Mouse (Mus musculus): Measurements from ENCODE around the gene Aldh1b1. TPM values are rescaled to one million over a fixed set of nuclear protein-coding genes. Genes with fewer than 3 reads are reported as not detected.

Aldh1b1 gene
- polyA plus RNA-seq, 1 experiment from 2014 or later, result 2.5 TPM

GRCm38 (mm10) chr4:45821995-45822394 lies 23.2 kb downstream of the Aldh1b1 start:
- no peaks in the 10 kb centered on the region for H3K36me3 ChIP-seq
- no peaks in the 10 kb centered on the region for H3K9me3 ChIP-seq (replicated peaks)
- no peak overlapping the region for H3K27ac ChIP-seq
- no peak for DNase-seq (ENCODE audit: low spot score)
- WGBS, result 20% methylated on average over 3 of the region's 3 CpGs
- H3K4me1 ChIP-seq, result peaks cover 81% of the 10 kb centered on the region
- no peak overlapping the region for H3K4me3 ChIP-seq
- H3K27me3 ChIP-seq (ENCODE audit: low read depth, poor library complexity, severe bottlenecking), result peaks cover 61% of the 10 kb centered on the region

DNA sequence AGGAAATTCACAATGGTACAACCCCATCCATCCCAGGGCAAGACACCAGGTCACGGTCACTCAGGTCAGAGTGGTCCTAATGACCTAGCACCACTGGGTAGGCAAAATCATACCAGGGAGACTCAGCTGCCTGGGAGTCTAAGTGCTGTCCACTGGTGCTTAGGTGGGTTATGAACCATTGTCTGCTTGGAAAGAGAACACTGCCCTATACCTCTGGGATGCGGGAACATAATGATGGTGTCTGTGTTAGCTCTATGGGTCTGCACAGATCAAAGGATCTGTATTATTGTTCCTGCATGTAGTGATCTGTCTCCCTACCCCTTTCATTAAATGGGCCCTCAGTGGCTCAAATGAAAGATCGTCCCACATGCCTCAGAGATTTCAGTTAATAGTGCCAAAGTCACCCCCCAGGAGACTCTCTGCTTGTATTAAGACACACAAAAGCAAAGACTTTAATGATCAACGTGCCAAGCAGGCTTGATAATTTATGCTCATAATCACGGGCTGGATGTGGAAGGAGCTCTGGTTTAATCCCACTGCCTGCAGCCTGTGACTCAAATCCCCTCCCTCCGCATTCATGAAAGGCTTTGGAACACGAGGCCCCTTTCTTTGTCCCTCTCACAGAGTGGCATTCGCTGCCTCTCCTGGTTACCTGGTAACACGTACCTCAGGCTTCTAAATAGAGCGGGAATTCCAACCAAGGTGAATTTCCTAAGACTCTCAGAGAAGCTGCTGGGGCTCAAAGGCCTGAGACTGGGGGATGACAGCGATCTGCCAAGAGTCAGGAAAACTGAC lies 24.2 kb downstream of the Aldh1b1 start:
- Histone ChIP-seq H3K27me3 (ENCODE audit: low read depth, poor library complexity, severe bottlenecking) (peaks cover 71% of the 10 kb centered on the region), H3K27ac (peak overlapping the region; percentile 38; the same call in 1 of the 2 replicates), H3K4me1 (peaks cover 80% of the 10 kb centered on the region), H3K4me3 (no peak overlapping the region), H3K9me3 (replicated peaks) (no peaks in the 10 kb centered on the region), H3K36me3 (no peaks in the 10 kb centered on the region)
- 27% methylated on average over 11 of the region's 11 CpGs for WGBS
- DNase-seq (ENCODE audit: low spot score), result no peak

DNA sequence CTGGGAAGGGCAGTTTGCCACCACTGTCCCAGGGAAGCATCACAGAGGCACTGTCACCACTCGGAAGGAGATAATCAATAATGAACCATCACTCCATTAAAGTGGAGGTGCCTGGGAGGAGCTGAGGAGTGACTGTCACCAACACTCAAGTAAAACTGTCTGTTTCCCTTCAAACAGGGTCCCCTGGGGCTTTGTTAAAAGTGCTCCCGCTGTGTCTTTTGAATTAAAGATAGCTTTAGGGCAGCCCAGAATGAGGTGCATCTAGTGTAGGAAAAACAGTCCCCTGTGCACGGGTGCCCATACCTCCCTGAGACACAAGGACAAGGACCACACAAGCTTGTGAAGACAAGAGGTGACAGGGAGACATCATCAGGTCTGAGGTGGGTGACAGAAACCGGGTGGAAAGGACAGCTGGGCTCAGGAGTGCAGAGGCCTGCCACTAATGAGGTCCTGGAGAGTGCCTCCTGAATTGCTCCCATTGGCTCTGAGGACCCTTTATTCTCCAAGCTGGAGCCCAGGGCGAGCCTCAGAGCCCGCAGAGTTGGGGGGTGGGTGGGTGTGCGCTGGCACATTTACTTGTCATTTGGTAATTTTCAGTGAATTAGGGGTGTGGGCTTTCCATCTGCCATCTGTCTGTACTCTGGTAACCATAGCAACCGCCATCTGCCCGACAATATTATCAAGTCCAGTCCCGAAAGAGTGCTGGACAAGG lies 25.4 kb downstream of the Aldh1b1 start:
- DNase-seq (ENCODE audit: low spot score), result peak; percentile 58
- H3K27me3 ChIP-seq (ENCODE audit: low read depth, poor library complexity, severe bottlenecking), result peaks cover 83% of the 10 kb centered on the region
- H3K4me1 ChIP-seq, result peaks cover 68% of the 10 kb centered on the region
- no peak overlapping the region for H3K27ac ChIP-seq
- H3K4me3 ChIP-seq, result no peak overlapping the region
- 4% methylated on average over 10 of the region's 10 CpGs for WGBS
- H3K36me3 ChIP-seq, result no peaks in the 10 kb centered on the region
- H3K9me3 ChIP-seq (replicated peaks), result no peaks in the 10 kb centered on the region

DNA sequence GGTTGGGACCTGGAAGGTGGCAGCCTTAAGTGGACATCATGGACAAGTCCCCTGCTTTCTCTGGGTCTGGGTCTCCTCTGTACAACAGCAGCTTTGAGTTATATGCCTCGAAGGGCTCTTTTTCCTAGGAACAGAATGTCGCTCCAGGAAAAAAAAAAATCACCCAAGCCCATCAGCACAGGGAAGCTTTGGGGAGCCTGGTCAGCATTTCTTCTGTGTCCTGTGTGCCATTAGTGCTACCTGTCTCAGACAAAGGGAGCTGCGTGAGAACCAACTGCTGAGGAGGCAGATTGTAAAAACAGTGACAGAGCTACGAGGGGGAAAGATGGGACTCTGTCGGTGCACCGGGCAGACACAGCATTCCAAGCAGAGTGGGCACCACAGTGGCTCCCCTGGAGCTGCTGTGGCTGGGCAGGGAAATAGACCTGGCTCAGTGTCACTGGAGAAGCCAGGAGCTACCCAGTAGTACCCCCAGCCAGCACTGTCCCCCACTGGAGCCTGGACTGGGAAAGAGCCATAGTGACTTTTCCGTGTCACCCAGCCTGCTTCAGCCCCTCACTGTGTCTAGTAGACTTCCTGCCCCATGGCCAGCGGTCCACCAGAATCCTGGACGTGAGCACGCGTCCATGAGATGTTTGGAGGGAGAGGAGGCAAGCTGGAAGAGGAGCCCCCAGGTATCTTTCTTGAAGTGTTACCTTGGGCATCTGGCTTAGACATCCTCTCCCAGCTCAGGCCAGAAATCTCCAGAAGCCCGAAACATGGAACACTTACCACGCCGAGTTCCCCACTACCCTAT lies 26.1 kb downstream of the Aldh1b1 start:
- Histone ChIP-seq H3K4me1 (peaks cover 61% of the 10 kb centered on the region), H3K27ac (0 out of 2 replicates have a peak overlapping the region, but pooled peaks have one; percentile 53), H3K27me3 (ENCODE audit: low read depth, poor library complexity, severe bottlenecking) (peaks cover 91% of the 10 kb centered on the region), H3K9me3 (replicated peaks) (no peaks in the 10 kb centered on the region), H3K36me3 (no peaks in the 10 kb centered on the region), H3K4me3 (0 out of 2 replicates have a peak overlapping the region, but pooled peaks have one; percentile 7)
- DNase-seq (ENCODE audit: low spot score), result peak; percentile 44
- 34% methylated on average over 14 of the region's 14 CpGs for WGBS

GRCm38 (mm10) chr4:45826275-45827040 lies 27.6 kb downstream of the Aldh1b1 start, which contains the start of gene Igfbpl1:
Gene Igfbpl1, minus strand, starts transcription at chr4:45826923.
- H3K9me3 ChIP-seq (replicated peaks), result no peaks in the 10 kb centered on the region
- H3K4me3 ChIP-seq, result peak within 1 kb of the TSS; percentile 49
- H3K27ac ChIP-seq, result peak within 1 kb of the TSS; percentile 5; the same call in 1 of the 2 replicates
- 2% methylated on average over 91 of the region's 91 CpGs for WGBS
- DNase-seq (ENCODE audit: low spot score), result peak; percentile 63
- peaks cover 93% of the 10 kb centered on the region for H3K27me3 ChIP-seq (ENCODE audit: low read depth, poor library complexity, severe bottlenecking)
- H3K36me3 ChIP-seq, result no peaks in the 10 kb centered on the region
- H3K4me1 ChIP-seq, result peaks cover 51% of the 10 kb centered on the region

DNA sequence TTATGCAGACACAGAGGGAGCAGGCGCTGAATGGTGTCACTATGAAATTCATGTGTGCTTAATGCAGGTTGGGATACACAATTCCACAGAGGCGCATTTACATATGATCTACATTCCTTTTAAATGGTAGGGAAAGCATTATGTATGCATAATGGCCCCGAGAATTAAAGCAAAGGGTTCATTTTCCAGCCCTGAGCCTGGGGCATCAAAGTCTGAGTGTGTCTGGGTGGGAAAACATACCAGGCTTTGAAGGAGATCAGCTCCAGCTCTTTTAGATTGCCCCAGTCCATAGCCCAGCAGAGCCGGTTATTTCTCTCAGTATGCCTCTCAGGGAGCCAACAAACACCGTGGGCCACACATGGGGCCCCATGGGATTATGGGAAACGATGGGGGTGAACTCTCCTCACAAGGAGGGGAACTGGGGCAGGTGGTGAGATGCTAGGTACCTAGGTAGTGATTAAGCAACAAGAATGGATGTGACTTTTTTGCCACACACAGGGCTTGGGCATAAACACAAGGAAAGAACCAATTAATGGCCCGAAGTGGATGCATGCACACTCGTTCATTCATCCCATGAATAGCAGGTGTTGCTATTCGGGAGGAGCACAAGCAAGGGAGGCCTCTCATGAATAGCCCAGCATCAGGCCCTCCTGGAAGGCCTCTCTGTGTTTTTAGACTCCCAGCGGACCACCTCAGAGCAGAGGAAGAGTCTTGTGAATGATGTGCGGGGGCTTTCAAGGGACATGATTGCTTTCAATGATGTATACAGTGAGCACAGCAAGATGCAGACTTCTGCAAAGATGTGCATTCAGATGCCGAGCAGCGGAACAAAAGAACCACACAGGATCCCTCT lies 31.3 kb downstream of the Aldh1b1 start:
- Histone ChIP-seq H3K27me3 (ENCODE audit: low read depth, poor library complexity, severe bottlenecking) (peaks cover 66% of the 10 kb centered on the region), H3K4me3 (no peak overlapping the region), H3K27ac (no peak overlapping the region), H3K4me1 (peaks cover 24% of the 10 kb centered on the region), H3K9me3 (replicated peaks) (no peaks in the 10 kb centered on the region), H3K36me3 (no peaks in the 10 kb centered on the region)
- no peak for DNase-seq (ENCODE audit: low spot score)
- 66% methylated on average over 13 of the region's 13 CpGs for WGBS

DNA sequence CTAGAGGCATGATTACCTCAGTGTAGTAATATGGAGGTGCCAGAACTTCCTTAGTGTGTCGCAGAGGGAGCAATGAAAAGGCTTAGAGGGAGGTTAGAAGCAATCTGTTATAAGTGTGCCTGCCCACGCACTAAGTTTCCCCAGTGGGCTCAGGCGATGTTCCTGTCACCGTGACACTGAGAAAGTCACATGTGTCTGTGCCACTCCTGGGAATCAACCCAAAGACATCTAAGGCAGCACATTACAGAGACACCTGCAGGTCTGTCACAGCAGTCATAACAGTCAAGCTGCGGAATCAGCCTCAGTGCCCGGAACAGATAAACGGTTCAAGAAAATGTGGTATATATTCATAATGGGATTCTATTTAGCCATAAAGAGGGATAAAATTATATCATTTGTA lies 33.2 kb downstream of the Aldh1b1 start:
- DNase-seq (ENCODE audit: low spot score), result no peak
- Histone ChIP-seq H3K4me1 (peaks cover 8% of the 10 kb centered on the region; the same call in 1 of the 2 replicates), H3K36me3 (no peaks in the 10 kb centered on the region), H3K27me3 (ENCODE audit: low read depth, poor library complexity, severe bottlenecking) (peaks cover 47% of the 10 kb centered on the region), H3K4me3 (no peak overlapping the region), H3K9me3 (replicated peaks) (no peaks in the 10 kb centered on the region), H3K27ac (no peak overlapping the region)
- 93% methylated on average over 7 of the region's 7 CpGs for WGBS

GRCm38 (mm10) chr4:45833461-45833860 lies 34.6 kb downstream of the Aldh1b1 start:
- Histone ChIP-seq H3K4me1 (peaks cover 8% of the 10 kb centered on the region; the same call in 1 of the 2 replicates), H3K27me3 (ENCODE audit: low read depth, poor library complexity, severe bottlenecking) (peaks cover 33% of the 10 kb centered on the region), H3K4me3 (no peak overlapping the region), H3K27ac (no peak overlapping the region), H3K9me3 (replicated peaks) (no peaks in the 10 kb centered on the region), H3K36me3 (no peaks in the 10 kb centered on the region)
- DNase-seq (ENCODE audit: low spot score), result no peak
- 45% methylated on average over 5 of the region's 5 CpGs for WGBS

DNA sequence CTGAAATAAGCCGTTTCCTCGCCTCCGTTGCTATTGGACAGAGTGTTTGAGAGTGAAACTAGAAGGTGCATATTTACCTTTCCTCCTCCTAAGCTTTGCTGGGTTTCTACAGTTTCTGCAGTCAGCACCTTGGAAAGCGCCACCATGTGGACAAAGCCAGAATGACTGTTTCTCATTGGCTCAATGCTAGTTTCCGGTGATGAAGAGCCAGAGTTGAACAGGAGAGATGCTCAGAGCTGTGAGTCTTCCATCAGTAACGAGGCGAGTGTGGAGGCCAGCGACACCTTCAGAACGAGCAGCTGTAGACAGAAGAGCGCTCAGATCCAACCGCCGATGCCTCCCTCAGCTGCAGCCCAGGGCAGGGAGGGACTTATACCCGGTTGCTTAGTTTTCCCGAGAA lies 45.5 kb downstream of the Aldh1b1 start:
- Histone ChIP-seq H3K27ac (no peak overlapping the region), H3K27me3 (ENCODE audit: low read depth, poor library complexity, severe bottlenecking) (peaks cover 27% of the 10 kb centered on the region), H3K4me3 (no peak overlapping the region), H3K9me3 (replicated peaks) (no peaks in the 10 kb centered on the region), H3K4me1 (peaks cover 26% of the 10 kb centered on the region), H3K36me3 (no peaks in the 10 kb centered on the region)
- DNase-seq (ENCODE audit: low spot score), result peak; percentile 70
- WGBS, result 48% methylated on average over 14 of the region's 14 CpGs

DNA sequence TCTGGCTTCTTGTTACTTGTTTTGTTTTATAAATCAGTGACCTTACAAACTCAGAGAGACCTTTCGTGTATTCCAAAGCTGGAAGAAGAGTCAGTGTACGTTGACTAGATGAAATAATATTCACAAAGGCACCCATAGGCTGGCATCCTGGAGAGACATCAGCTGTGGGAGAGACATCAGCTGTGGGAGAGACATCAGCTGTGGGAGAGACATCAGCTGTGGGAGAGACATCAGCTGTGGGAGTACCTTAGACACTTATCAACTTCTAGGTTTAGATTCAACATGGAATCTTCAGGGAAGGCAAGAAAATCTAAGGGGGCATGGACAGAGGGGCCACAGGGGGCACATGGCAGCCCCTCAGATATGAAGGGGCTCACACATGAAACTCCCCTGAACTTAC lies 47.4 kb downstream of the Aldh1b1 start:
- Histone ChIP-seq H3K9me3 (replicated peaks) (no peaks in the 10 kb centered on the region), H3K27ac (no peak overlapping the region), H3K4me1 (peaks cover 39% of the 10 kb centered on the region), H3K36me3 (no peaks in the 10 kb centered on the region), H3K4me3 (no peak overlapping the region), H3K27me3 (ENCODE audit: low read depth, poor library complexity, severe bottlenecking) (peaks cover 38% of the 10 kb centered on the region)
- WGBS, result 90% methylated on average over 2 of the region's 2 CpGs
- DNase-seq (ENCODE audit: low spot score), result no peak

DNA sequence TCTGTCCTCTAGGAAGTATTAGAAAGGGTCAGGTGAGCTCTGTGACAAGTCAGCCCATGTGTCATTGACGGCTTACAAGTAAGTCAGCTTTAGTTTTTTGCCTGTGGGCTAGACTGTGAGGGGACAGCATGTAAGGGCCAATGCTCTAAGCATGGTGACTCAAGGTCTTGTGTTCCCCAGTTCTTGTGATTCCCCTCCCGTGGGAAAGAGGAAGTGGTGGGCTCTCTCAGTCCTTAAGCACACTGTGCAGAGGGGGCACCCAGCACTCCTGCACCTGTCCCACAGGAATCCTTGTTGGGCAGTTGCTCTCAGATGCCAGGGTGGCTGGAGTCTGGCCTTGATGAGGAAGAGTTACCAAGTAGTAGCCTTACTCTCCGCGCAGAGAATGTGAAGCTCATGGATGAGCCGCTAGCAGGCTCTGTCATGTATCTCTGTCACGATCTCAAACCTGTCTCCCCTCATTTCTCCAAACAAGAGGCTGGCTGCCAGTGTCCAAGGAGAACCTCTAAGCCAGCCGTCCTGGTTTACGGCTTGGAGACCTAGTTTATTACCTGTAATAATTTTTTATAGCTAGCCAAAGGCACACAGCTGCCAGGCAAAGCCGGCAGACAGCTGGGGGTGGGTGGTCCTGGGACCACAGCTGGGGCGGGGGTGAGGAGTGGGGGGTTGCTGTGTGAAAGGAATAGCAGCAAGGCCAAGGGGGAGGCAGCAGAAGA lies 49.4 kb downstream of the Aldh1b1 start, which contains the start of gene Stra6l:
Gene Stra6l (plus strand): TSS at position 556 of the 716 bp plus-strand sequence.
- Histone ChIP-seq H3K27me3 (ENCODE audit: low read depth, poor library complexity, severe bottlenecking) (peaks cover 51% of the 10 kb centered on the region), H3K36me3 (no peaks in the 10 kb centered on the region), H3K9me3 (replicated peaks) (no peaks in the 10 kb centered on the region), H3K4me3 (peak within 1 kb of the TSS; percentile 37), H3K4me1 (peaks cover 50% of the 10 kb centered on the region), H3K27ac (peak within 1 kb of the TSS; percentile 75)
- DNase-seq (ENCODE audit: low spot score), result peak; percentile 76
- 28% methylated on average over 10 of the region's 10 CpGs for WGBS
